Mouse (Mus musculus): ENCODE results near the gene Mvb12b.

Gene Mvb12b

DNA sequence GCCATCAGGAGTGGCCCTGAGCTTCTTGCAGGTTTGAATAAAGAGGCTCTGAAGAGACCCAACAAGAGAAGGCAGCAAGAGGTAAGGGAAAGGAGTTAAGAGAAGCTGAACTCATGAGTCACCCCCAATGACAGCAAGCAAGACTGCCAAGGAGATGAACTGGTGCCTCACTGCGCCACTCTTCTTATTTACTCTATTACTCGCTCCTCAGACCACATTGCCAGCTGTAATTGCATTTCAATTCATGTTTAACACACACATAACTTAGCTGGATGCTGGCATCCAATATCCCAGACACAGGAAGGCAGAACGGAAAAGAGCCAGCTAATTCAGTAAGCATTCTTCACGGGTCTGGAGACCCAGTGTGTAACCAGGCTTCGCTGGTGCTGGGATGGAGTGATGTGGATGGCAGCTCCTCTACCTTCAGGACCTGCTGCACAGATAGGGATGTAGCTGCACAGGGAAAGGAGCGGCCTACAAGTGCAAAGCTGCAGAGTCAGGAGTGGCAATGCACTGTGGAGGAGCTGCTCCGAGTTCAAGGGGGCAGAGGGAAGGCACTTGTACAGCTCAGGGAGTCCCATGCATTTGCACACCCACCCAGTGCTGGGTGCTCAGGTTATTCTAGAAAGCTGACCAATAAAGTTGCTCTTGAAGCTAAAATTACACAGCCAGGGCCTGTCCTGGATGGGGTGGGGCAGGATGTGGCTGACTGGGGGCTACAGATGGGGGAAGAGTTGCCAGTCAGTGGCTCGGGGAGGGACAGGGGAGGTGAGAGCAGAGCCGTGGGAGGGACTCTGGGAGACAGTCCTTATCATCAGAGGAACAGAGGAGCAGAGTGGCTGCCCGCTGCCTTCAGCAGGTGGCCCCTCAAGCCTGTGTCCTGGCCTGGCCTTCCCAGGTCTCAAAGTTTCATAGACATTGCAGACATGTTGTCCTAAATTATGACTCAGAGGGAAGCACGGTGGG lies 34.5 kb downstream of the Mvb12b start:
- DNase-seq (ENCODE audit: low read depth): peak; percentile 41

DNA sequence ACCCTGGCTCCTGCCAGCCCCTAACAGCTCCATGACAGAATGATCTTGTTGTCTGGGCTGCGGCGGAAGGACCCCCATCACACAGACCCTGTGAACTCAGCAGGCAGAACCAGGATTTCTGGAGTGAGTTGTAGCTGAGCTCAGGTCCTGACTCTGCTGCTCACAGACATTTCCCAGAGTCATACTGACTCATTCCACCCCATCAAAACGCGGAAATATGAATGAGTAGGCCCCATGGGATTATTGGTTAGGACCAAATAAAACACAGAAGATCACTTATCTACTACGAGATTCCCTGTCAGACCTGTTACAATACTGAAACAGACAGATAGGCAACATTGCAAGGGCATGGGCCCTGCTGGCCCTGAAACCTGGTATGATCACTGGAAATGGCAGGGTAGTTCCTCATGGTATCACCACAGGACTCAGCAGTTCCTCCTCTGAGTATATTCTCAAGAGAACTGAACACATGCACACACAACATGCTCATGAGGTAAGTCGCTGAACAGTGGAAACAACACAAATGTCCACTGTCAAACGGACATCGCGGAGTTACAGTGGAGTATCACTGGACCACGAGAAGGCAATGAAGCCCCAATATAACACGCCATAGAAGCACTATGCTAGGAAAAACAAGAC lies 40.4 kb downstream of the Mvb12b start:
- no peak for DNase-seq (ENCODE audit: low read depth)

DNA sequence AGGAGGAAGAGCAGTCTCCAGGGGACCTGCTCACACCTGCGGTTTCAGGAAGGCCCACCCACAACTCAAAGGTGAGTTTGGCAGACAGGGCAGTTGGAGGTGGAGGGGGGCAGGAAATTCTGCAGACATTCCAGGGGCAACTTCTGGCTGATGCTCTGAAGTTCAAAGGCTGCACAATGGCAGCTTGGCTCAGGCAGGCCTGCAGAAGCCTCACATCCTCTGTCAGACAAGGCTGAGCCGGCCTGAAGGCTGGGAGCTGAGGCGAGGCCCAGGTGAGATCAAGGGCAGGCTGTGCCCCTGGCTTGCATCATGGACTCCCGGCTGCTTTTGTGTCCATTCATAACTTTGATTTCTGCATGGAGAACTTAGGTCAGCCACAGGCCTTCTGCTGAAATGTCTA lies 41.1 kb downstream of the Mvb12b start:
- DNase-seq (ENCODE audit: low read depth): no peak

DNA sequence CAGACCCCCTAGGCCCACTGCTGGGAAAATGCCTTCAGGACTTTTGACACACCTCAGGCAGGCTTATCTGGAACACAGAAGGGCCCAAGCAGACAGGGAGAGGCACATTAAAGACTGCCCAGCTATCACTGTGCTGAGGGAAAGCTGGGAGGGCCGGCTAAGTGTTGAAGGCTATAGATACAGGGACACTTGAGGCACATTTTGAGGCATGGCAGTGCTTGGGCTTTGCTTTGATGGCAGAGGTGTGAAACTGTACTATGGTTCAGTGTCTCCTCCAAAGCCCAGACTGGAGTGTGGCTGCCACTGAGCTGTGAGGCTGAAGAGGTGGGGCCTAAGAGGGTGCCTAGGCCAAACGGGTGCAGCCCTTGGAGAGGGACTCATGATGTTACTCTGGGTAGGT lies 44.1 kb downstream of the Mvb12b start:
- DNase-seq (ENCODE audit: low read depth): peak; percentile 55

DNA sequence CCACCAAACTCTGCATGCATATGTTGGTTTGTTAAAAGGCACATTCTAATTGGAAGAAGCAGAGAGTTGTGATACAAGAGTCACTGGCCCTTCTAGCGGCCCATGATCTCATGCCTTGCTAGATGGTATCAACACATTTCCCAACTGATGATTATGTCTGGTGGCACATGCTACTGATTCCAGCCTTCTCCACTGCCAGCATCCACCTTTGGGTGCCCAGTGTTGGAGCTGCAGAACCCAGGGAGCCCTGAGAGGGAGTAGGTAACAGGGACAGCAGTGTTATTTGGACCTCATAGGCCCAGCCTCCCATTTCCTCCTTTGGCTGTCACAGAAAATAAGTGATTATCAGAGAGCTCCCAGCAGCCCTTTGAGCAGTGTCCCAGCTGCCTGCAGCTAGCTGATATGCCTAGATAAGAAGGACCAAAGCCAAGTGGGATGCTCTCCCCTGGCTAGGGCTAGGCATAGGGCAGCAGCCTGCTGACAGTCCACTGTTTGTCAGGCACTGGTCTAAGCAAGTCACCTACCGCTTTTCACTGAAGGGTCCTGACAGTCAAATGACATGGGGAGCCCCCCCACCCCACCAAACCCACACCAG lies 44.7 kb downstream of the Mvb12b start:
- peak; percentile 87 for DNase-seq (ENCODE audit: low read depth)

DNA sequence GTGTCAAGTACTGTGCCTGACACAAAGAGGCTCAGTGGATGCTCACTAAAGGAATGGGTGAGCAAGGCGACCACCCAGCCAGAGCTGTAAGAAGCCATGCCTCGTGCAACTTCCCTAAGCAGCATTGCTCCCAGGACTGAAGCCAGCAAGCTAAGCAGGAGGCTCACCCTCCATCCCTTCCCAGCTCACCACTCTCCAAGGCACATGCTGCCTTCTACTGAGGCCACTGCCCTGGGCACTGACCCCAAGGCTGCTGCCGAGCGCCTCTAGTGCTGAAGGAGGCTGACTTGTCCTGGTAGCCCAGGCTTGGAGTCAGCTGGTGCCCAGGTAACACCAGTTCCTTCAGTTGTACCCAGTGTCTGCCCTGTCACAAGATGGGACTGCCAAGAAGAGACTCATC lies 45.8 kb downstream of the Mvb12b start:
- no peak for DNase-seq (ENCODE audit: low read depth)

DNA sequence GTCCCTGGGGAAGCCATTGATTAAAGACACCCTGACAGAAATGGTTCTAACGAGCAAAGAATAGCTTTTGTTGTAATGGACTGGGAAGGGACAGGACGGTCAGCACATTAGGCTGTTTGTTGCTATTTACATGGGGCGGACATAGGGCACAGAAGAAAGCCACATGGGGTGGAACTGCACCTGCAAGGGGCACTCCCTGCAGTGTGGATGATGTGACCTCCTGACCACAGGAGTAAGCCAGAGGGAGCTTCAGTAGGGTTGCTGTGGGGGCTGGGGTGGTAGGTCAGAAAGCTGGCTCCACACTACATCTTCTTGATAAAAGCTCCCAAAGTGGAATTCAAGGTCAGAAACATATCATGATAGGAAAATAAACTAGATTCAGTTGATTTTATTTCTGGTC lies 47.3 kb downstream of the Mvb12b start:
- DNase-seq (ENCODE audit: low read depth): no peak

DNA sequence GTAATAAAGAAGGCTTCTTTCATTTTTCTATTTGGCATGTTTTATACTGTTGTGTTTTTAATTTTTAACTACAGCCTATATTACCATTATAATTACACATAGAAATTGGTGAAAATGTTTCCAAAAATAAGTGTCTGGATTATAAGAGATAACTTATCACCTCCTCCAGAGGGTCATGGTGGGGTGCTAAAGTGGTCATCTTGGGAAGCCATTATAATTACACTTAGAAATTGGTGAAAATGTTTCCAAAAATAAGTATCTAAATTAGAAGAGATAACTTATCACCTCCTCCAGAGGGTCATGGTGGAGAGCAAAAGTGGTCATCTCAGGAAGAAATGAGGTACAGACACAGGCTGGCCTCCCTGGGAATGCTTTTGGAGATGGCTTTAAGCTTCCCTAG lies 48.5 kb downstream of the Mvb12b start:
- no peak for DNase-seq (ENCODE audit: low read depth)

DNA sequence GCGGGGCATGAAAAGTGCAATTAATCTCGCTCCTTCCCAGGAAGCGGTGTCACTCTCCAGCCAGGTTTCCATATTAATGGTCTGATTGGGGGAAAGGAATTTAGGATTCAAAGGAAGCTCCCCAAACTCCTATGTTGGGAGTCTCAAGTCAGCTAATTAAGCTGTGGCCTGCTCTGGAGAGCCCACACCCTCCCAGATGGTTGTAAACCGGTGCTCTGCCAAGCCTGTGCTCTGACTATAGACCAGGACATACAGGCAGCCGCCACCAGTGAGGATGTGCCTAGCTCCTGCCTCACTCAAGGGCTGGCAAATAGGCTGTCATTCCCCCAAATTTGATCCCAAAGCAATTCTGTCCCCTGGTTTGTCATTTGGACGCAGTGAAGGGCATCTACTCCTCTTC lies 50.4 kb downstream of the Mvb12b start:
- DNase-seq (ENCODE audit: low read depth): no peak

DNA sequence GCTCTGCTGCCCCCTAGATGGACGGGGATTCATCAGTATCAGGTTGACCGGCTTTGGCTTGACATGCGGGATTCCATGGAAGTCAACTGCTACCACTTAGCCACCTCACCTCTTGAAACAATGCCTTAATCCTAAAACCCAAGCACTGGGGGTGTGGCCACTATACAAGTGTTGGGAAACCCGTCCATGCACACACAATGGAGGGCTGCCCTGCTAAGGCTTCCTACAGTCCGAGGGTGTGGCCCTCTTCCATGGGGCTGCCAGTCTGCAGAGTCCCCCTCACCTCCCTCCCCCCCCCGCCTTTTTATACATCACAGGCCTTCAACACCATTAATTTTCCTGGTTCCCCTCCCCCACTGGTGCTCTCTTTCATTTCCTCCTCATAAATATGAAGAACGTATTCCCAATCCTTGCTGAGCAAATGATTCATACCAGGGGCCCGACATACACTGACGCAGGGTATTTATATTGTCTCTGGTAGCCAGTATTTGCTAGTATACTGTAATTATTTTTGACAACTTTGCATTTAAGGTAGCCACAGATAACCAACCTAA lies 51.0 kb downstream of the Mvb12b start:
- no peak for DNase-seq (ENCODE audit: low read depth)

DNA sequence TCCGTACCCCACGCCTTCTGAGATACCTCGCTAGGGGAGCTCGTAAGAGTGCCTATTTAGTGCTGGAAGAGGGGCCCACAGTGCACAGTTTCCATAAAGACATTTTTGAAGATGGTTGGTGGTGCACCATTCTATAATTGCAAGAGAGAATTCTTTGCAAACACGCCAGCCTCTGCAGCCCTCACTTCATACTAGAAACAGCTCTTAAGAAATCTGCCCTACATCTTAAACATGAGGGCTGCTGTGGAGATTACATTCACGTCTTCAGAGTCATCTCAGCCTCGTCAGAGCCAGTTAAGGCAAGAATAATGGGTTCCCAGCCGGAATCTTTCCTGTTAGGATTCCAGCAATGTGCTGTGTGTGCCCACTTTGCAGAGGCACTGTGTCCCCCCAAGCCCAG lies 52.7 kb downstream of the Mvb12b start:
- DNase-seq (ENCODE audit: low read depth): no peak

DNA sequence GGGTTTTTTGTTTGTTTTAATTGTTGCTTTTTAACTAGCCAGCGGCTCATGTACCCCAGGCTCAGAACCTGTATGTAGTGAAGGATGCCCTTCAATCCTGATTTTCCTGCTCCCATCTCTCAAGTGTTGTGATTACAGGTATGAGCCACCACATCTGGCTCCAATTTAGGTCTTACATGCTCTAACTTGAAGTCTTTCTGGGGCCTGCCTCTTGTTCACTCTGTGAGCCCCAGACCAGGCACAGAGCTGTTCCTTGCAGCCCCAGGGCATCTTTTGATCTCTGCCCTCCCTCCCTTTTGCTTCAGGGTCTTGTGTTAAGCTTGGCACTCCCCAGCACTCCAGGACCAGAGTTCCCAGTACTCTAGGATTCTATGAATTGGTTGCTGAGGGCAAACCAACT lies 53.8 kb downstream of the Mvb12b start:
- DNase-seq (ENCODE audit: low read depth): no peak

DNA sequence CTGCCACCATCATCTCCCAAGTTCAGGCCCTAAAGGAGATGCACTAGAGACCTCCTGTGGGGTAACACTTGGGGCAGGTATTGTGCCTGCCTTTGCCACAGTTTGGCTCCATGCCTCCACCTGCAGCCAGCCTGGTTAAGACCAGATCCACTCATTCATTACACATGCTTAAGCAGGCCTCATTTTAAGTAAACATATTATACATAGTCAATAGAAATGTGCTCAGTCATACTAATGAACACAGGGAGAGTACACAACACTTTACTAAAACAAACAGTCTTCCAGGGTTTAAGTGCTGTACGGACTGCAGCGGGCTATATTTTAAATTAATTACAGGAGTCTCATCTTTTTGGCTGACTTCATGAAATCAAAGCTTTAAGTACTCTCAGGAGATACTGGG lies 57.9 kb downstream of the Mvb12b start:
- no peak for DNase-seq (ENCODE audit: low read depth)

DNA sequence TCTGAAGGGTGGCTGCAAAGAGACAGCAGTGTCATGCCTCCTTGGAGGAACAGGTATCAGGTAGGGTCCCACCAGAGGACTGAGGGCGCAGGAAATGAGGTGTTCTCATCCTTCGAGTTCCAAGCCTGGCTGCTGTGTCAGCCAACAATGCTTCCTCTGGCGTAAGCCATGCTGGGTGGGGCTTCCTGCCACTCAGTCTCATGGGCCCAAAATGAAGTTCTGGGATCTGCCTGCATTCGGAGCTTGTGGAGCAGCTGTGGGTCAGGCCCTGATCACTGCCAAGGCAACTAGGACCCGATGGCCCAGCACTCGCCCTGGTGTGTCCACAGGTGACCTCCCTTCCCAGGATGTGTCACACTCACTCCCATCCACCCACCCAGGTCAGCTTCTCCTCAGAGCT lies 61.0 kb downstream of the Mvb12b start:
- DNase-seq (ENCODE audit: low read depth): no peak

DNA sequence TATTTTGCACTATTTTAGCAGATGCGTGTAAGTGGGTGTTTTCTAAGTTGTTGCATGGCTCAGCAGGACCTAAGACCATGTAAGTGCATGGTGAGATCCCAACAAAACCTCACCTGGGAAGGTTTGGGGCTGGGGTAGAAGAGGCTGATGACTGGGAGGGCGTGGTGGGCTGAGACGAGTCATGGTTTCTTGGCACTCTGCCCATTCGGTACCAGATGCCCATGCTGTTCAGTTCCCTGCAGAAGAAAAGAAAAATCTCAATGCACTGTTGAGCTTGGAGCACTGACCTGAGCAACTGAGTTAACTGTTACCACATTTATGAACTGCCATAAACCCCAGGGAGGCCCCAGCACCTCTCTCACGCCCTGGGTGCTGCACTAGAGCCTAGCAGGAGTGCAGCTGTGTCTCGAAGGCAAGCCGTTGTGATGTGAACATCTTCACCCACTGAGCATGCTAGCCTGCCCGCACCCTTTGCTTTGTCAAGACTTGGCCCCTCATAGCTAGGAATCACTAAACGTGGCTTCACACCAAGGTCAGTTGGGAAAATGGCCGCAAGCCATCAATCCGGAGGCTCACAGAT lies 62.7 kb downstream of the Mvb12b start:
- DNase-seq (ENCODE audit: low read depth): no peak

DNA sequence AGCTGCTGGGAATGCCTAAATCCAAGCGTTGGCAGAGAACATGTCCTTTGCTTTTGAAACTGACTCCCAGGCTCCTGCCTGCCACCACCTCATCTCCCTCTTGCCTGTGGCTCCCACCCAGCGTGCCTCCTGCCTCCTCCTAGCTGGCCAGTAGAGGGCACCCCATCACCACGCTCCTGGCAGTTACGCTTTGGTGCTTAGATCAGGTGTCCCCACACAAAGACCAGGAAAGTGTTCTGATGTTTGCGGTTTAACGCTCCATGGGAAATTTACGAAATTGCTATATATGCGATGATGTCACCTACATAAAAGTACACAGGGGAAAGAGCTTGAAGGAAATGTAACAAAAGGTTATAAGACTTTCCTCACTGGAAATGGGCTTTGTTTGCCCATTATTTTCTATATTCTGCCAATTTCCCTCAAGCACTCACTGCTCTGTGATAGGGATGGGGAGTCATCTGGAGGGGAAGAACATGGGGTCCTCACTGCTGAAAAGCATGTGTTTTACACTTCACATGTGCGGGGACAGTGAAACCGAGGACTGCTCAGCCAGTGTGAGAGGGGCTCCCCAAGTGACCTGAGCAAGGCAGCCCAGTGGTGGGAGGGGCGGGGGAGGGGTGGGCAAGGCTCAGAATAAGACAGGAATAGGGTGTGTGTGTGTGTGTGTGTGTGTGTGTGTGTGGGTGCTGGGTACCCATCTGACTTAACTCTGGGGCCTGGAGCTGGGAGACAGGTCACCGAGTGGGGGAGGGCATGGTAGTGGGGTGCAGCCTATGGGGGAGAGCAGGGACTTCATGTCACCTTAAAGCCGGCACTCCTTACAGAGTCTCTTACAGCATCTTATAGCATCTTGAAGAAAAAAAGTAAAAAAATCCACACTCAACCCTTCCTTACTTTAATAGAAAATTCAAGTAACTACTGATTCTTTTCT lies 65.8 kb downstream of the Mvb12b start:
- peak; percentile 70 for DNase-seq (ENCODE audit: low read depth)

DNA sequence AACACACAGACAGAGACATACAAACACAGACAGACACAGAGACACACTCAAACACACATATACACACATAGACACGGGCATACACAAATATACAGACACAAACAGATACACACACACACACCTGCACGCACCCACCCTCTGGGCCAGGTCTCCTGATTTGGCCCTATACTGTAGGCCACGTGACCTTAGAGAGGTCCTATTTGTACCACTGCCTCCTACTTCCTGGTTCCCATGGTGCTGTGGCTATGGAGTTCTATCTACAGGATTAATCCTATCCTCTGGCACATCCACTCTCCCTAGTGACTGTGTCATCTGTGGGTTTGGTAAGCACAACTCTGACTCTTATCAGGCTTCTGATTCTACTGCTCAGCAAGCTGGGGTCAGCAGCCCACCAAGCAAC lies 67.3 kb downstream of the Mvb12b start:
- no peak for DNase-seq (ENCODE audit: low read depth)

DNA sequence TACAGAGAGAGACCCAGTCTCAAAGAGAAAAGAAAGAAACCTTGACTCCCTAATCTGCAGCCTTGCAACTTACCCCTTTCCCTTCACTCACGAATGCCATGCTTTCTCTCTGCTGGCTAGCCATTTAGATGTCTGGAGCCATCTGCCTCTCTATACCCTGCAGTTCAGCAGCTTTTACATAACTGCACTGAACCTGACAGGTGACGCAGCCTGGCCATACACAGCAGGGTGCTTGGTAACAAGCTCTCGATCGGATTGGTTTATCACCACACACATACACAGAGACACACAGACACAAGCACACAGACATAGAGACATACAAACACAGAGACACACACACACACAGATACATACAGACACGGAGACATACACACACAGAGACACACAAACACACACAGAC lies 67.7 kb downstream of the Mvb12b start:
- DNase-seq (ENCODE audit: low read depth): no peak

DNA sequence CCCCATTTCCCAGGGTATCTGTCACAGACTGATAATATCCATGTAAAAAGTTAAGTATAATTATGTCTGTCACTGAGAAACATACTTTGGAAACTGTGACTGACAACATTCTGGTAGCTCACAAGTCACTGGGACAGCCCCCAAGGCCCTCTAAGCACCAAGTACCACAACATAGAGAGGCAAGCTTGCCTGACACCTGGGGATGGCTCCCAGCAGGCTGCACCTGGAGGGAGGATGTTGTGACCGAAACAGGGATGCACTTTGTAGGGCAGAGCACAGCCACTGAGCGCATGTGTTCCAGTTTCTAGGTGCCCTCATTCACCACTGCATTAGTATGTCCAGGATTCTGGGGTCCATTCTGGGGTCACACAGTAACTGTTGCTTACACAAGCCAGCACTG lies 69.4 kb downstream of the Mvb12b start:
- no peak for DNase-seq (ENCODE audit: low read depth)

DNA sequence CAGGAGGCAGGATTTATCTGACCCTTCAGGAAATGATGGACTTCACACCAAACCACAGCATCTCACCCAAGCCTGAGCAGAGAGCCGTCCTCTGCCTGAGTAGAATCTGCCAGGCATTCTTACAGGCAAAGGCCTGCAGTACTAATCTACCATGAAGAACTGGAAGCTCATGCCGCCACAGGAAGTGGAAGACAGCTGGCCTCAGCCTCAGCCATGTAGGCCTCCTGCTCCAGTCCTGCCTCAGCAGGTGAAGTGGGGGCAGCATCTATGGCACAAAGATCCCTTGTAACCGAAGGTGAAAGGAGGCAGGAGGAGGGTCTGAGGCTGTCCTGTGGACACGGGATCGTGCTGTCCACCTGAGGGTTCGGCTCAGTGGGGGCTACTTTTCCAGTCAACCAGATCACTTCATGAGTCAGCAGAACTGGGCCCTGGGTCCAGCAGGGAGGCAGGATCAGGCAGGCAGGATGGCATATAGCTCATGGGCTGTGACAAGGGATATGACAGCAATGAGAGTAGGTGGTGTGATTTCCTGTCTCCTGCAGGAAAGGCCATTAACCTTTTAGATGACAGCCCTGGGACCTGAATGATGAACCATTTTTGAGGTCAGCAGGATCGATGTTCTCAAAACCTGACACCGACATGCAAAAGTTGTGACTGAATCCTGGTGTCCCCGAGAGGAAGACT lies 69.9 kb downstream of the Mvb12b start:
- no peak for DNase-seq (ENCODE audit: low read depth)

DNA sequence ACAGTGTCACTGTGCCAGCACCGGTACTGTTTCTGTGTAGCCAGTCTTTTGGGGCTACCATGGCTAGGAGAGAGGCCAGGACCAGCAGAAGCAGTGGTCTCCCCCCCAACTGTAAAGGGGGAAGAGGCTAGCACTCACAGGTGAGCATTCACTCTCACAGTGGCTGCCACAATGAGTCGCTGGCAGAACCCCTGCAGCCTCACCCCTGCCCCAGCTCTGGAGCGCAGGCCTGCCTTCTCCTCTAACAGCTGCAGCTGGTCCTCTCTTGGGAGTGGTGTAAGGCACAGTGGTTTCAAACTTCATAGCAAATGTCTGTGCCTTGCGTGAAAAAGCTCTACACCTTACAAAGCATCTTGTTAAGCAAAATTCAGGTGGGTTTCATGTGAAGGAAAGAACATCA lies 70.7 kb downstream of the Mvb12b start:
- DNase-seq (ENCODE audit: low read depth): no peak

Data from c-Kit-positive CD71-positive TER-119-negative erythroid progenitor cells, embryonic 14.5 days (primary cell).